Mouse (Mus musculus): ENCODE measurements at regions not wholly inside any gene's neighbourhood (a gene's known extent, or its start where the extent isn't known, plus 50 kb on each side); places are given as distances from the start of the nearest gene placed in this dataset.

GRCm38 (mm10) chr13:59317458-59318005 is 267.5 kb downstream of the Agtpbp1 start:
- TF ChIP-seq CTCF (IDR thresholded peaks at IDR 0.05; ENCODE audit: low read depth, low read length) (no peak), POLR2A (IDR thresholded peaks at IDR 0.05; ENCODE audit: borderline replicate concordance, low read depth, low read length) (no peak)
- no peaks in the 10 kb centered on the region for H3K4me1 ChIP-seq (ENCODE audit: control insufficient read depth, insufficient read depth, low read length)
- H3K4me3 ChIP-seq (ENCODE audit: insufficient read depth, low read length) = no peak overlapping the region
- no peak overlapping the region for H3K27ac ChIP-seq (ENCODE audit: insufficient read depth, low read depth, low read length)

GRCm38 (mm10) chr13:59315811-59316210 is 269.2 kb downstream of the Agtpbp1 start:
- Histone ChIP-seq H3K27ac (ENCODE audit: insufficient read depth, low read depth, low read length) (no peak overlapping the region), H3K4me3 (ENCODE audit: insufficient read depth, low read length) (no peak overlapping the region), H3K4me1 (ENCODE audit: control insufficient read depth, insufficient read depth, low read length) (no peaks in the 10 kb centered on the region)
- no peak for TF ChIP-seq CTCF (IDR thresholded peaks at IDR 0.05; ENCODE audit: low read depth, low read length)
- no peak for TF ChIP-seq POLR2A (IDR thresholded peaks at IDR 0.05; ENCODE audit: borderline replicate concordance, low read depth, low read length)

GRCm38 (mm10) chr13:59314419-59314818 is 270.6 kb downstream of the Agtpbp1 start:
- Histone ChIP-seq H3K4me3 (ENCODE audit: insufficient read depth, low read length) (no peak overlapping the region), H3K4me1 (ENCODE audit: control insufficient read depth, insufficient read depth, low read length) (no peaks in the 10 kb centered on the region), H3K27ac (ENCODE audit: insufficient read depth, low read depth, low read length) (no peak overlapping the region)
- TF ChIP-seq CTCF (IDR thresholded peaks at IDR 0.05; ENCODE audit: low read depth, low read length) = no peak
- TF ChIP-seq POLR2A (IDR thresholded peaks at IDR 0.05; ENCODE audit: borderline replicate concordance, low read depth, low read length) = no peak

GRCm38 (mm10) chr13:59313725-59314330 is 271.2 kb downstream of the Agtpbp1 start:
- no peaks in the 10 kb centered on the region for H3K4me1 ChIP-seq (ENCODE audit: control insufficient read depth, insufficient read depth, low read length)
- TF ChIP-seq POLR2A (IDR thresholded peaks at IDR 0.05; ENCODE audit: borderline replicate concordance, low read depth, low read length) (no peak), CTCF (IDR thresholded peaks at IDR 0.05; ENCODE audit: low read depth, low read length) (no peak)
- H3K4me3 ChIP-seq (ENCODE audit: insufficient read depth, low read length) = no peak overlapping the region
- no peak overlapping the region for H3K27ac ChIP-seq (ENCODE audit: insufficient read depth, low read depth, low read length)

GRCm38 (mm10) chr13:59292905-59293304 is 292.1 kb downstream of the Agtpbp1 start:
- H3K4me3 ChIP-seq (ENCODE audit: insufficient read depth, low read length) = no peak overlapping the region
- no peak overlapping the region for H3K27ac ChIP-seq (ENCODE audit: insufficient read depth, low read depth, low read length)
- no peaks in the 10 kb centered on the region for H3K4me1 ChIP-seq (ENCODE audit: control insufficient read depth, insufficient read depth, low read length)
- TF ChIP-seq POLR2A (IDR thresholded peaks at IDR 0.05; ENCODE audit: borderline replicate concordance, low read depth, low read length) (no peak), CTCF (IDR thresholded peaks at IDR 0.05; ENCODE audit: low read depth, low read length) (no peak)

- Histone ChIP-seq H3K27ac (ENCODE audit: insufficient read depth, low read depth, low read length) (no peak overlapping the region), H3K4me1 (ENCODE audit: control insufficient read depth, insufficient read depth, low read length) (no peaks in the 10 kb centered on the region), H3K4me3 (ENCODE audit: insufficient read depth, low read length) (no peak overlapping the region)
- TF ChIP-seq POLR2A (IDR thresholded peaks at IDR 0.05; ENCODE audit: borderline replicate concordance, low read depth, low read length) (no peak), CTCF (IDR thresholded peaks at IDR 0.05; ENCODE audit: low read depth, low read length) (no peak)
These were observed 295.9 kb downstream of the Agtpbp1 start for GRCm38 (mm10) chr13:59289127-59289526.

GRCm38 (mm10) chr13:59281199-59281598 is 303.8 kb downstream of the Agtpbp1 start:
- Histone ChIP-seq H3K4me3 (ENCODE audit: insufficient read depth, low read length) (no peak overlapping the region), H3K27ac (ENCODE audit: insufficient read depth, low read depth, low read length) (no peak overlapping the region), H3K4me1 (ENCODE audit: control insufficient read depth, insufficient read depth, low read length) (no peaks in the 10 kb centered on the region)
- TF ChIP-seq POLR2A (IDR thresholded peaks at IDR 0.05; ENCODE audit: borderline replicate concordance, low read depth, low read length) (no peak), CTCF (IDR thresholded peaks at IDR 0.05; ENCODE audit: low read depth, low read length) (no peak)

- no peak overlapping the region for H3K27ac ChIP-seq (ENCODE audit: insufficient read depth, low read depth, low read length)
- no peak overlapping the region for H3K4me3 ChIP-seq (ENCODE audit: insufficient read depth, low read length)
- no peak for TF ChIP-seq CTCF (IDR thresholded peaks at IDR 0.05; ENCODE audit: low read depth, low read length)
- TF ChIP-seq POLR2A (IDR thresholded peaks at IDR 0.05; ENCODE audit: borderline replicate concordance, low read depth, low read length) = no peak
- H3K4me1 ChIP-seq (ENCODE audit: control insufficient read depth, insufficient read depth, low read length) = no peaks in the 10 kb centered on the region
These were observed 305.9 kb downstream of the Agtpbp1 start for GRCm38 (mm10) chr13:59279136-59279535.

GRCm38 (mm10) chr13:59271661-59272060 is 313.4 kb downstream of the Agtpbp1 start:
- Histone ChIP-seq H3K27ac (ENCODE audit: insufficient read depth, low read depth, low read length) (no peak overlapping the region), H3K4me1 (ENCODE audit: control insufficient read depth, insufficient read depth, low read length) (no peaks in the 10 kb centered on the region), H3K4me3 (ENCODE audit: insufficient read depth, low read length) (no peak overlapping the region)
- TF ChIP-seq CTCF (IDR thresholded peaks at IDR 0.05; ENCODE audit: low read depth, low read length) (no peak), POLR2A (IDR thresholded peaks at IDR 0.05; ENCODE audit: borderline replicate concordance, low read depth, low read length) (no peak)

GRCm38 (mm10) chr13:59266854-59267253 is 318.2 kb downstream of the Agtpbp1 start:
- TF ChIP-seq POLR2A (IDR thresholded peaks at IDR 0.05; ENCODE audit: borderline replicate concordance, low read depth, low read length) (no peak), CTCF (IDR thresholded peaks at IDR 0.05; ENCODE audit: low read depth, low read length) (no peak)
- Histone ChIP-seq H3K4me3 (ENCODE audit: insufficient read depth, low read length) (no peak overlapping the region), H3K27ac (ENCODE audit: insufficient read depth, low read depth, low read length) (no peak overlapping the region), H3K4me1 (ENCODE audit: control insufficient read depth, insufficient read depth, low read length) (no peaks in the 10 kb centered on the region)

Data from bone marrow macrophage, adult 2 months (primary cell).